Mouse (Mus musculus) bone marrow, adult 2 months (tissue): Measurements from ENCODE around the gene Pon2. TPM values are rescaled to one million over a fixed set of nuclear protein-coding genes. Genes with fewer than 3 reads are reported as not detected.

Experiments
- H3K27ac ChIP-seq: fragments of 200-500 bp; 2 replicates; pipeline ENCODE4 v1.5.1; 2012; ENCODE audit warnings: low read depth, mild to moderate bottlenecking, control low read depth, inconsistent platforms, low read length; ENCODE audit not compliant: control insufficient read depth, poor library complexity, insufficient read depth
- H3K4me1 ChIP-seq: fragments of 200-500 bp; 2 replicates; pipeline ENCODE4 v1.6.1; 2011; ENCODE audit warnings: low read length; ENCODE audit not compliant: control insufficient read depth, insufficient read depth
- H3K4me3 ChIP-seq: fragments of 200-500 bp; replicated peaks from 2 replicates; pipeline ENCODE3; 2011; ENCODE audit warnings: mild to moderate bottlenecking, low read depth, low read length, control low read depth; ENCODE audit not compliant: control insufficient read depth
- CTCF ChIP-seq: fragments of 200-500 bp; IDR thresholded peaks from 2 replicates; pipeline ENCODE4 v1.5.1; 2011; ENCODE audit warnings: low read length, control low read depth; ENCODE audit not compliant: control insufficient read depth, insufficient read depth
- POLR2A ChIP-seq: fragments of 200-500 bp; IDR thresholded peaks from 2 replicates; pipeline ENCODE4 v1.6.1; 2011; ENCODE audit warnings: low read depth, mild to moderate bottlenecking, control low read depth, low read length, borderline replicate concordance; ENCODE audit not compliant: control insufficient read depth
- WGBS: fragments of 180-500 bp; shearing (Covaris S2); methylation state at CpG from one replicate; pipeline ENCODE4 v1.1.7; 2018; 5-methylcytosine and 5-hydroxymethylcytosine counted together
- polyA plus RNA-seq: library from polyadenylated mRNA; stranded (reverse); fragments of >200 nt; gene quantifications from 2 replicates; pipeline ENCODE4 v1.2.4, GENCODE M21; 2011; ENCODE audit warnings: low replicate concordance; ENCODE audit not compliant: missing spikeins, insufficient read depth, insufficient read length

Pon2 gene
- polyA plus RNA-seq, 1 experiment = 38.7 TPM

DNA sequence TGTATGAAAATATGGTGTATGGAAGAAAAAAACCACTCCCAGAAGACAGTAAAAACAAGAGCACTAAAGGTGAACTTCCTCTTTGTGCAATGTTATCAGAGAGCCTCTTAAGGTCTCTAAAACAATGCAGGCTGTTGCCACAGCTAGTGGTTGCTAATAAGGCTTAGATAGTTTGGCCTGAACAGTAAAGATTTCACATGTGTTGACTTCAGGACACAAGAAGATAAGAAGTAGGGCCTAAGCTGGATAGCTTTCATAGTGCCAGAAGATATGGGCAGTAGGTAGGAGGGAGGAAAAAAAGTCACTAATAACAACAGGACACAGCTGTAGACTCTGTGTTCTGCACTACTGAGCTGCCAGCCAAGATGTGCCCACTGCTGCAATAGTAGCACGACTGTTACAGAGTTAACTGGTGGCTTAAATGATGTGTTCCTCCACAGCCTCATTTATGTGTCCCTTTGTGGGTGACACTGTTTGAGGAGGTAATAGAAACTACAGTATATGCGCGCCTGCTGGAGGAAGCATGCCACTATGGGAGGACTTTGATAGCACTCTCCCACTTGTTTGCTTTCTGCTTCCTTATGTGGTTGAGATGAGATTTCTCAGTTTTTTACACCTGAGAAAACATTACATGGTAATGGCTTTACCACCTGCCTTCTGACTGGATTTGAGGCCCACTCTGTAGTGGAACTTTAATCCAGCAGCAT is 17.0 kb upstream of the Pon2 start:
- 43% methylated on average over 3 of the region's 3 CpGs for WGBS
- H3K27ac ChIP-seq = peak overlapping the region; percentile 38; the same call in 1 of the 2 replicates
- TF ChIP-seq CTCF (no peak), POLR2A (no peak)

DNA sequence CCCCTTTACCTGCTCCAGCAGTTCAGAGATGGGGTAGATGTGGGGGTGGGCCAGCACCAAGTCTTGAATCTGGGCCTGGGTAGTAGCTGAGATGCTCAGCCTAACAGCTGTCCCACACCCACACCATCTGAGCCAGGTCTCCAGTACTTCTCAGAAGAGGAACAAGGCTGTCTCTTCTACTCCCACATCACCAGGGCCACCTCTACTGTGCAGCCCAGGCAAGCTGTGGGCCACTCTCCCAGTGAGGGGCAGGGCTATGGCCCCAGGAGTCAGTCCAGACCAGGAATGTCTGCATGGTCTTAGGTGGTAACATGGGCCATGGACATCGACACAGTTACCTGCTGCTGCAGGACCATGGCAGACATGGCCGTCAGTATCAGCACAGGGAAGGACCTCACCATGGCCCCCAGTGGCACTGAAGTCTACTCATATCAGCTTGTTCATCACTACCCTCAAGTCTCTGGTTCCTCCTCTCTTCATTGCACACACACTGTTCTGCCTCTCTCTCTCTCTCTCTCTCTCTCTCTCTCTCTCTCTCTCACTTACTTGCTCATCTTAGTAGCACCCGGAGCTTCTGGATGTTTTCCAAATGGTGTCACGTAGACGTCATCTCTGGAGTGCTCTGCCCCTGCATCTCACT is 15.8 kb upstream of the Pon2 start:
- TF ChIP-seq POLR2A = no peak
- TF ChIP-seq CTCF = no peak
- peak overlapping the region; percentile 56 for H3K27ac ChIP-seq
- 65% methylated on average over 5 of the region's 5 CpGs for WGBS

More for the DNA sequence above, 17.0 kb upstream of the Pon2 start:
- no peak overlapping the region for H3K4me3 ChIP-seq
- H3K4me1 ChIP-seq = peaks cover 4% of the 10 kb centered on the region

DNA sequence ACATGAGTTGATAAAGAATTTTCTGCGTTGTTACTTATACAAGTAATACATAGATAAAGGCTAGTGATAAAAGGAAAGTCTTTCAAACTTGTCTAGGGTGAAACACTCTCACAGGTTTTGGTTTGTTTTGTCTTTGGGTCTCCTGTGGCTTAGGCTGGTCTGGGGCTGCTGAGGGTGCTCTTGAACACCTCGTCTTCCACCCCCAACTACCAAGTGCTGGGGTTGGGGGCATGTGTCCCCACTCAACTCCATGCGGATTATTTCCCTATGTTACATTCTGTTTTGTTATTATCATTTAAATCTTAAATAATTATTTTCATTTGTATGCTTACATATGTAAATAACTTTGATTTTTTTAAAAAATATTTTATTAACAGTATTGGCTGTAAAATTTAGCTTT is 12.2 kb upstream of the Pon2 start:
- TF ChIP-seq CTCF (no peak), POLR2A (no peak)
- Histone ChIP-seq H3K4me1 (peaks cover 4% of the 10 kb centered on the region), H3K27ac (no peak overlapping the region), H3K4me3 (no peak overlapping the region)
- 76% methylated on average over 3 of the region's 3 CpGs for WGBS

More for the DNA sequence above, 15.8 kb upstream of the Pon2 start:
- Histone ChIP-seq H3K4me1 (peaks cover 4% of the 10 kb centered on the region), H3K4me3 (no peak overlapping the region)

DNA sequence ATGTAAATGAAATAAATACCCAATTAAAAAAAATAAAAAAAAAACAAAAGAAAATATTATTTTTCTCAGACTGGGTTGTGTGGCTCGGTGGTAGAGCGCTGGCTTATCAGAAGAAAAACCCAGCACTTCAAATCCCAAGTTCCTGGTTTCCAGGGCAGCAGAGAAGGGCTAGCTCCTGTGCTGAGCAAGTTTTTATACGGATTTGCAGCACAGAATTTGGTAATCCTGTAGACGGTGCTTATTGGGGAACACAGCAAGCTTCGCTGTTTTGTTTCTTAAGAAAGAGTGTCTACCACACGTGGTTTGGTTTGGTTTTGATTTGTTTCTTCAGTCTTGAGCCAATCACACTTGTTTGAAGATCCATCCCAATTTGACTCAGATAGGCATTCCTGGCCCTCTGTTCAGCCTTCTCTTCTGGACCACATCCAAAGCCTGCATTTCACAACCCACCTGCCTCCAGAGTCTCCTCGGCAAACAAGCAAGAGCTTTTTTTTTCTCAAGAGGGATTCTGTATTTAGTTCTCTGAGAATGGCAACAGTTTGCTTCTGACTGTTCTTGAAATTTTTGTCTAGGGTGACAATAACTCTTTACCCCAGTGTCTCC is 11.4 kb upstream of the Pon2 start:
- TF ChIP-seq POLR2A (no peak), CTCF (no peak)
- 67% methylated on average over 7 of the region's 7 CpGs for WGBS
- peaks cover 4% of the 10 kb centered on the region for H3K4me1 ChIP-seq
- no peak overlapping the region for H3K4me3 ChIP-seq
- no peak overlapping the region for H3K27ac ChIP-seq

DNA sequence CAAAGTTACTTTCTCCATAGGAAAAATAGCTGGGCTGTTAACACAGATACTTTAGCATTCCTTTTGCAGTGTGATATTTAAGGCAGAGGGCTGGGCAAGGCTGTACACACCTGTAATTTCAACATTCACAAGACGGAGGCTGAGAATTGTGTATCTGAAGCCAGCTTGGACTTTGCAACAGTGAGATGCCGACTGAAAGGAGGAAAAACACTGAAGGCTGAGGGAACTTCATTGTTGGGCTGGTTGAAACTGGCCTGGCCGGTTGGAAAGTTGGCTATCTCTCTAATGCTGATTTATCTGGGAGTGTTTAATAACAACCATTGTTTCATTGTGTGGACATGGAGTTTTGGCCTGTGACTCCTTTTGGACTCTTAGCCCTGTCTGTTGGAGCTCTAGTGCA is 7.7 kb upstream of the Pon2 start:
- TF ChIP-seq POLR2A (no peak), CTCF (no peak)
- 79% methylated on average over 3 of the region's 3 CpGs for WGBS
- Histone ChIP-seq H3K4me1 (no peaks in the 10 kb centered on the region), H3K27ac (no peak overlapping the region), H3K4me3 (no peak overlapping the region)

GRCm38 (mm10) chr6:5304956-5305355 is 6.7 kb upstream of the Pon2 start:
- Histone ChIP-seq H3K4me1 (no peaks in the 10 kb centered on the region), H3K4me3 (no peak overlapping the region), H3K27ac (no peak overlapping the region)
- TF ChIP-seq POLR2A (no peak), CTCF (no peak)
- 79% methylated on average over 8 of the region's 8 CpGs for WGBS

- no peak overlapping the region for H3K27ac ChIP-seq
- no peak for TF ChIP-seq CTCF
- no peak for TF ChIP-seq POLR2A
- WGBS = 89% methylated on average over 8 of the region's 8 CpGs
- no peaks in the 10 kb centered on the region; the same call in 1 of the 2 replicates for H3K4me1 ChIP-seq
- no peak overlapping the region for H3K4me3 ChIP-seq
Measured at GRCm38 (mm10) chr6:5300629-5301028, 2.4 kb upstream of the Pon2 start.

DNA sequence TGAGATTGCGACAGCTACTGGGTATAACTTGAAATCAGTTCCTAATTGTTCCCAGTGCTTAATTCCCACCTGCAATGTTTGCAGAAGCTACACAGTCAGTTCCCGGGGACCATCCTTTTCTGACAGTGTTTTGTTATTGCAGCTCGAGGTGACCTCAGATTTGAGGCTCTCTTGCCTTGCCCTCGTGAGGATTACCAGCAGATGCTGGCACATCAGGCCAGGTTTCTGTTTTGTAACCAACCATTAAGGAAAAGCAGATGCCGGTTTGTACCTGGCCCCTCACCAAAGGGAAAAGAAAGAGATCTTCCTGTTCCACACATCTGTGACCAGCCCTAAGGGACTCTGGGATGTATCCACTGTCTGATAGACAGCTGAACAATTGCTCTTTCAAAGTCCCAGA is 1.3 kb upstream of the Pon2 start:
- Histone ChIP-seq H3K27ac (no peak overlapping the region), H3K4me3 (no peak overlapping the region), H3K4me1 (no peaks in the 10 kb centered on the region; the same call in 1 of the 2 replicates)
- TF ChIP-seq POLR2A (no peak), CTCF (no peak)
- 64% methylated on average over 5 of the region's 5 CpGs for WGBS
